Mouse (Mus musculus) v-Abl transformed pro-B cells (cell line): ENCODE measurements around the gene En2.

Source experiments
- in situ Hi-C, 2 experiments: fragments of 400-800 bp; cut with MboI; formaldehyde crosslinking; loops; one replicate each; pipeline ENCODE4 v1.15.1; 2025; ENCODE audit not compliant: unreplicated experiment in 2 of 2

The En2 gene

GRCm38 (mm10) chr5:28213441-28213840 is 47.9 kb downstream of the En2 start:
- in situ Hi-C loops = no loop called here

GRCm38 (mm10) chr5:28219596-28219995 is 54.1 kb downstream of the En2 start:
- in situ Hi-C loops = no loop called here
